Mouse (Mus musculus): ENCODE results near the gene Hs3st3a1.

Gene Hs3st3a1

GRCm38 (mm10) chr11:64434611-64435545 is at the start of gene Hs3st3a1:
TSS of gene Hs3st3a1 (plus strand) at chr11:64435332.
- peak; percentile 10 to 31 for DNase-seq (ENCODE audit: low spot score in 2 of 2)

- no peak for DNase-seq (ENCODE audit: low spot score in 2 of 2)
Observed at GRCm38 (mm10) chr11:64386333-64386732, 48.8 kb upstream of the Hs3st3a1 start.

- DNase-seq (ENCODE audit: low spot score in 2 of 2): no peak
Observed at GRCm38 (mm10) chr11:64396331-64396881, 38.7 kb upstream of the Hs3st3a1 start.

GRCm38 (mm10) chr11:64396949-64397348 is 38.2 kb upstream of the Hs3st3a1 start:
- no peak for DNase-seq (ENCODE audit: low spot score in 2 of 2)

GRCm38 (mm10) chr11:64397612-64398011 is 37.5 kb upstream of the Hs3st3a1 start:
- DNase-seq (ENCODE audit: low spot score in 2 of 2): no peak

- DNase-seq (ENCODE audit: low spot score in 2 of 2): no peak
Observed at GRCm38 (mm10) chr11:64400534-64401093, 34.5 kb upstream of the Hs3st3a1 start.

GRCm38 (mm10) chr11:64418969-64419368 is 16.2 kb upstream of the Hs3st3a1 start:
- DNase-seq (ENCODE audit: low spot score in 2 of 2): no peak

GRCm38 (mm10) chr11:64435546-64436411 is 647 bp downstream of the Hs3st3a1 start:
- peak; percentile 1 to 39 for DNase-seq (ENCODE audit: low spot score in 2 of 2)

- DNase-seq (ENCODE audit: low spot score in 2 of 2): no peak
Observed at GRCm38 (mm10) chr11:64436412-64436727, 1.2 kb downstream of the Hs3st3a1 start, which contains the start of gene F930015N05Rik. TSS of gene F930015N05Rik (minus strand) at chr11:64436653.

GRCm38 (mm10) chr11:64436791-64437298 is 1.7 kb downstream of the Hs3st3a1 start:
- no peak for DNase-seq (ENCODE audit: low spot score in 2 of 2)

- no peak for DNase-seq (ENCODE audit: low spot score in 2 of 2)
Observed at GRCm38 (mm10) chr11:64437721-64438120, 2.6 kb downstream of the Hs3st3a1 start.

- no peak for DNase-seq (ENCODE audit: low spot score in 2 of 2)
Observed at GRCm38 (mm10) chr11:64438909-64439308, 3.8 kb downstream of the Hs3st3a1 start.

GRCm38 (mm10) chr11:64442119-64442518 is 7.0 kb downstream of the Hs3st3a1 start:
- DNase-seq (ENCODE audit: low spot score in 2 of 2): no peak

GRCm38 (mm10) chr11:64442701-64443100 is 7.6 kb downstream of the Hs3st3a1 start:
- no peak for DNase-seq (ENCODE audit: low spot score in 2 of 2)

- no peak for DNase-seq (ENCODE audit: low spot score in 2 of 2)
Observed at GRCm38 (mm10) chr11:64445227-64445626, 10.1 kb downstream of the Hs3st3a1 start.

- DNase-seq (ENCODE audit: low spot score in 2 of 2): no peak
Observed at GRCm38 (mm10) chr11:64448586-64449315, 13.6 kb downstream of the Hs3st3a1 start.

- DNase-seq (ENCODE audit: low spot score in 2 of 2): no peak
Observed at GRCm38 (mm10) chr11:64461746-64462145, 26.6 kb downstream of the Hs3st3a1 start.

- no peak for DNase-seq (ENCODE audit: low spot score in 2 of 2)
Observed at GRCm38 (mm10) chr11:64468737-64469136, 33.6 kb downstream of the Hs3st3a1 start.

- no peak for DNase-seq (ENCODE audit: low spot score in 2 of 2)
Observed at GRCm38 (mm10) chr11:64470689-64471088, 35.6 kb downstream of the Hs3st3a1 start.

- DNase-seq (ENCODE audit: low spot score in 2 of 2): no peak
Observed at GRCm38 (mm10) chr11:64473679-64474078, 38.5 kb downstream of the Hs3st3a1 start.

GRCm38 (mm10) chr11:64481445-64481844 is 46.3 kb downstream of the Hs3st3a1 start:
- no peak for DNase-seq (ENCODE audit: low spot score in 2 of 2)
